Mouse (Mus musculus) mouse embryonic stem cell (cell line): ENCODE results near the gene Sez6l.

Source experiments
- in situ Hi-C, 2 experiments: fragments of 300-500 bp; cut with MboI; formaldehyde crosslinking; loops; 1 replicate in 1 of 2; 3 replicates in 1 of 2; pipeline ENCODE4 v1.14.3; 2019 to 2020; ENCODE audit warnings: low sequenced_read_pairs in 2 of 2, low pct_unique_long_range_greater_than_20kb in 1 of 2, mixed read lengths in 1 of 2; ENCODE audit not compliant: unreplicated experiment in 1 of 2

The Sez6l gene

GRCm38 (mm10) chr5:112576993-112577670 lies at the start of gene Sez6l:
TSS of gene Sez6l (minus strand) at chr5:112577185.
- in situ Hi-C loops, result no loop called here

- in situ Hi-C loops, result no loop called here
Measured at GRCm38 (mm10) chr5:112625555-112626160, 48.7 kb upstream of the Sez6l start.

- in situ Hi-C loops, result no loop called here
Measured at GRCm38 (mm10) chr5:112622946-112623345, 46.0 kb upstream of the Sez6l start.

- in situ Hi-C loops, result no loop called here
Measured at GRCm38 (mm10) chr5:112620256-112620655, 43.3 kb upstream of the Sez6l start.

GRCm38 (mm10) chr5:112619344-112619743 lies 42.4 kb upstream of the Sez6l start:
- in situ Hi-C loops, result no loop called here

- in situ Hi-C loops, result no loop called here
Measured at GRCm38 (mm10) chr5:112617602-112618247, 40.7 kb upstream of the Sez6l start.

GRCm38 (mm10) chr5:112615946-112616617 lies 39.1 kb upstream of the Sez6l start:
- in situ Hi-C loops, result no loop called here

DNA sequence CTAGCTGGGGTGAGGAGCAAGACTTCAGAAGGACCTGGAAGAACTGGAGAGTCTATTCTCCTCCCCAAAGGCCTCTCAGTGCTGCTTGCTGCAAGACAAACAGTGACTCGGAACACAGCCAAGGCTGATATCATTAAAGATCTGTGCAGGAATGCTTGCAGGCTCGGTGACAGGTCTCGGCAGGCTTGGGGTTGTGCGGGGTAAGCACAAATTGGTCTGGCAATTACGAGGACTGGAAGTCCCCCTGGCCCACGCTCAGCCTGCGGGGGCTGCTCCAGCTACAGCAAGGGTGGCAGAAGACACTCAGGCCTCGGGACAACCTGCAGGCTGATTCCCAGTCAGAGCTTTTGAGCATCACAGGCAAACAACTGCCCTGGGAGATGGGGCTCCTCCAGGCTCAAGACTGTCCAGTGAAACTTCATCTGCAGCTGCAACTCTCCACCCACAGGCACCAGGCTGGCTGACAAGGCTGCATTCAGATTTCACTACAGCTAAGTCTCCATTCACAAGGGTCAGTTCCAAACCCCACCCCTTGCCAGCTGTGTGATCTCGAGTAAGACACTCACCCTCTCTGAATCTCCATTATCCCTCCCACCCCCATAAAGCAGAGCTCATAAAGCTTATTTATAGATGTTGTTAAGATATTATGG lies 31.0 kb upstream of the Sez6l start:
- in situ Hi-C loops, result no loop called here

GRCm38 (mm10) chr5:112607119-112607518 lies 30.1 kb upstream of the Sez6l start:
- in situ Hi-C loops, result no loop called here

GRCm38 (mm10) chr5:112605371-112605770 lies 28.4 kb upstream of the Sez6l start:
- in situ Hi-C loops, result no loop called here

- in situ Hi-C loops, result no loop called here
Measured at GRCm38 (mm10) chr5:112604251-112604650, 27.3 kb upstream of the Sez6l start.

DNA sequence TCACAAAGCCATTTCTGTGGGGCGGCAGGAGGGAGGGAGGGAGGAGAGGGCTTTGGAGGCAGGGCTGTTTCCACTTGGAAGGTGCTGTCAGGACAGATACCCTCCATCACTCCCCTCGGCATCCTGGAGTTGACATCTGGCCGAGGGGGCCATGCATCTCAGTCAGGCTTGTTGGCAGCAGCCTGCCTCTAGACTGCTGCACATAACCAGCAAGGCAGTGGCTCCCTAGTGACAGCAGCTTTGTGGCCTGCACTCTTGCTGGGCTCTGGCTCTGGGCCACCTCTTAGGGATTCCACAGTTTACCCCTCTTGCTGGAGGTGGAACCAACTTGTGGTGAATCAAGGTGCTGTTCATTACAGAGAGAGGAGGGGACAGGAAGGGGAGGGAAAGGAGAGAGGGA lies 26.6 kb upstream of the Sez6l start:
- in situ Hi-C loops, result no loop called here

DNA sequence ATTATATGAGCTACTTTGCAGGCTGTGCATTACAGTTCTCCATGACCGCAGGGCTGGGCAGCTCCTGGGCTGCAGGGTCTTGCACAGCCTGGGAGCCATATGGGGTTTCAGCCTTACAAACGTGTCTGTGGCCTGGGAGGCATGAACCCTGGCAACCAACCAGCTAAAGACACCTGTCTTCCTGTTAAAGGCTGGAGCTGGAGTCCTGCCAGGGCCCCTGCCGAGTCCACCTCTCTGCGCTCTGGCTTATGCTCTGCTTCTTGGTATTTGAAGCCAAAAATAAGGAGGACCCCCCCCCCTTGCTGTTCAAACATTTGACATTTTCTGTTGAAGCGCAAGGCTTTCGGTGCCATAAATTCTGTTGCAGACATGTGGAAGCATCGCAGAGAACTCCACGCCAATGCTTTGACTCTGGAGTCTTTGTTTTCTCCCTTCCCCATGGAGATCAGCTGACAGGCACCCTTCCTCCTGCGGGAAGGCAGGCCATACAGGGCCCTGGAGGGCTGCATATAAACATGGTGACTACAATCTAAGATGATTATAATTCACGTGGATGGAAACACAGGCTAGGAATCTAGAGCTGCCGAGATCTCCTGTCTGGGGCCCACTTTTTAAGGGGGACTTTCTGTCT lies 23.4 kb upstream of the Sez6l start:
- in situ Hi-C loops, result no loop called here

- in situ Hi-C loops, result no loop called here
Measured at GRCm38 (mm10) chr5:112599538-112600308, 22.7 kb upstream of the Sez6l start.

GRCm38 (mm10) chr5:112597876-112598275 lies 20.9 kb upstream of the Sez6l start:
- in situ Hi-C loops, result no loop called here

GRCm38 (mm10) chr5:112597307-112597706 lies 20.3 kb upstream of the Sez6l start:
- in situ Hi-C loops, result no loop called here

DNA sequence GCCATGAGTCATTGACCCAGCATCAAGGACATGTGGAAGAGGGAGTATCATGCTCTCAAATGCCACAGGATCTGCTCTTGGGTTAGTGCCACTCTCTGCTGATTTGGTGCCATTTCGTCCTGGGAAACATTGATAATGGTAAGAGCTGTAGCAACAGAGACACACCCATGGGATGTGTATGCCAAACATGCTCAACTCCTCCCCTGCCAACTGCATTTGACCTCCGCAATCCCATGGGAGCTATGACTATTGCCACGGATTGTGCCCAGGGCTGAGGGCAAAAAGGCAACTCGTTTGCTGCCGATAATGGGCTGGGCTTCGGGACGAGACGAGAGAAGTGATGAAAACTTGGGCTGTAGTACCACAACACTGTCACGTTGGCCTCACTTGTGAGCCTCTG lies 19.7 kb upstream of the Sez6l start:
- in situ Hi-C loops, result no loop called here
